Mouse (Mus musculus): ENCODE measurements at regions not wholly inside any gene's neighbourhood (a gene's known extent, or its start where the extent isn't known, plus 50 kb on each side); places are given as distances from the start of the nearest gene placed in this dataset.

DNA sequence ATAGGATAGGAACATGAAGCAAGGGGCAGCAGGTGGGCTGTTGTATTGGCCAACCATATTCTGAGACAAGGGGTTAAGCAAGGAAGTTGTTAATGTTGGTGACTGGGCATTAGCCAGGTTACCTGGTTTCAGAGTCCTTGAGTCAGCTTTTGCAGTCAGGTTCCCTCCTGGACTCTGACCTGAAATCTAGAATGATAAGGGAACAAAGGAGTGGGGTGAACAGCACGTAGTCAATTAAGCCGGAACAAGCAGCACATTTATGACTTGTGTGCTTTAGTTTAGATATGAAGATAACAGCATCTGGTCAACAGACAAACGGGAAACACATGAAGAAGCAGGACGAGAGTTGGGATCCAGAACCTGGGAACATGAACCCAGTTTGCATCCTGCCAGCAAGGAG, 99.8 kb upstream of the 4930583I09Rik start:
- TF ChIP-seq CTCF (IDR thresholded peaks at IDR 0.05; ENCODE audit: low read depth, low read length), result no peak
- no peak for TF ChIP-seq POLR2A (IDR thresholded peaks at IDR 0.05; ENCODE audit: extremely low read depth, insufficient read depth, low read length)
